Mouse (Mus musculus): ENCODE results near the gene Ciart.

GRCm38 (mm10) chr3:95863578-95863977, 18.5 kb downstream of the Ciart start:
- no peak for TF ChIP-seq CTCF (conservative IDR thresholded peaks at IDR 0.05 in 1 of 2, IDR thresholded peaks at IDR 0.05 in 1 of 2; ENCODE audit: low read depth in 2 of 2, low read length in 2 of 2)
- no peak for TF ChIP-seq NRF1 (IDR thresholded peaks at IDR 0.05; ENCODE audit: low read depth, low read length)
- TF ChIP-seq TBP (conservative IDR thresholded peaks at IDR 0.05; ENCODE audit: low read depth, low read length): no peak
- TF ChIP-seq MAZ (IDR thresholded peaks at IDR 0.05; ENCODE audit: low read depth, low read length): no peak
- TF ChIP-seq POLR2A (IDR thresholded peaks at IDR 0.05; ENCODE audit: low read depth, low read length): no peak
